Mouse (Mus musculus) MEL (cell line): ENCODE measurements around the gene Fgfr2. TPM values are rescaled to one million over a fixed set of nuclear protein-coding genes. Genes with fewer than 3 reads are reported as not detected.
A peak's percentile ranks its signal among the peaks of the same experiment; 100 is the strongest.

ENCODE experiments used
- DNase-seq: peaks from one replicate; pipeline ENCODE4 v3.0.0; 2011; ENCODE audit warnings: low read depth, low spot score
- H3K27ac ChIP-seq: 2 replicates; pipeline ENCODE4 v1.5.1; 2012; ENCODE audit warnings: low read depth, mild to moderate bottlenecking, control low read depth, low read length, moderate library complexity; ENCODE audit not compliant: control insufficient read depth
- H3K27me3 ChIP-seq, 2 experiments: fragments of 150-350 bp in 1 of 2; sonication (generic) in 1 of 2; 2 replicates each; pipeline ENCODE4 v1.6.1; 2012; ENCODE audit warnings: low read length in 2 of 2, mild to moderate bottlenecking in 2 of 2, improper control_type of control experiment in 1 of 2, moderate library complexity in 1 of 2; ENCODE audit not compliant: insufficient read depth in 2 of 2, control insufficient read depth in 1 of 2
- H3K36me3 ChIP-seq, 2 experiments: 2 replicates each; pipeline ENCODE4 v1.6.1; 2012 to 2014; ENCODE audit warnings: low read length in 2 of 2, improper control_type of control experiment in 1 of 2, inconsistent platforms in 1 of 2, mild to moderate bottlenecking in 1 of 2; ENCODE audit not compliant: insufficient read depth in 2 of 2, control insufficient read depth in 1 of 2
- H3K4me1 ChIP-seq, 2 experiments: fragments of 150-350 bp in 1 of 2; sonication (generic) in 1 of 2; 2 replicates each; pipeline ENCODE4 v1.6.1; 2012; ENCODE audit warnings: low read length in 2 of 2, improper control_type of control experiment in 1 of 2, mild to moderate bottlenecking in 1 of 2; ENCODE audit not compliant: insufficient read depth in 2 of 2, control insufficient read depth in 1 of 2
- H3K4me3 ChIP-seq, 2 experiments: fragments of 150-350 bp in 1 of 2; sonication (generic) in 1 of 2; 2 replicates each; pipeline ENCODE4 v1.5.1; 2012; ENCODE audit warnings: low read depth in 2 of 2, low read length in 2 of 2, mild to moderate bottlenecking in 2 of 2, moderate library complexity in 2 of 2, control low read depth in 1 of 2, improper control_type of control experiment in 1 of 2; ENCODE audit not compliant: control insufficient read depth in 1 of 2, insufficient read depth in 1 of 2
- H3K79me2 ChIP-seq: 2 replicates; pipeline ENCODE4 v1.6.1; 2012; ENCODE audit warnings: mild to moderate bottlenecking, low read length, moderate library complexity; ENCODE audit not compliant: control insufficient read depth, poor library complexity, insufficient read depth
- H3K9ac ChIP-seq: 2 replicates; pipeline ENCODE4 v1.6.1; 2012; ENCODE audit warnings: low read depth, mild to moderate bottlenecking, control low read depth, low read length, moderate library complexity; ENCODE audit not compliant: control insufficient read depth, poor library complexity, severe bottlenecking
- H3K9me3 ChIP-seq: fragments of 150-350 bp; sonication (generic); replicated peaks from 2 replicates; pipeline ENCODE4 v1.6.1; 2012; ENCODE audit warnings: mild to moderate bottlenecking, low read length, improper control_type of control experiment, moderate library complexity; ENCODE audit not compliant: insufficient read depth
- CHD1 ChIP-seq: IDR thresholded peaks from 2 replicates; pipeline ENCODE4 v1.6.1; 2012; ENCODE audit warnings: low read depth, mild to moderate bottlenecking, inconsistent platforms, low read length, improper control_type of control experiment
- CHD2 ChIP-seq: IDR thresholded peaks from 2 replicates; pipeline ENCODE4 v1.6.1; 2011; ENCODE audit warnings: low read length, improper control_type of control experiment
- CTCF ChIP-seq, 3 experiments: IDR thresholded peaks in 2 of 3; conservative IDR thresholded peaks in 1 of 3; 2 replicates each; pipeline ENCODE4 v1.5.1; 2011 to 2012; ENCODE audit warnings: low read length in 3 of 3, low read depth in 2 of 3, mild to moderate bottlenecking in 2 of 3, improper control_type of control experiment in 1 of 3, inconsistent platforms in 1 of 3, mixed read lengths in 1 of 3, moderate library complexity in 1 of 3; ENCODE audit not compliant: control insufficient read depth in 1 of 3, insufficient read depth in 1 of 3, poor library complexity in 1 of 3, severe bottlenecking in 1 of 3
- E2F4 ChIP-seq: IDR thresholded peaks from 2 replicates; pipeline ENCODE4 v1.6.1; 2011; ENCODE audit warnings: low read depth, low read length, improper control_type of control experiment, borderline replicate concordance
- EP300 ChIP-seq, 2 experiments: IDR thresholded peaks; 2 replicates each; pipeline ENCODE4 v1.6.1; 2011; ENCODE audit warnings: improper control_type of control experiment in 2 of 2, low read length in 2 of 2, low read depth in 1 of 2, mild to moderate bottlenecking in 1 of 2
- ETS1 ChIP-seq: IDR thresholded peaks from 2 replicates; pipeline ENCODE4 v1.6.1; 2012; ENCODE audit warnings: low read depth, mild to moderate bottlenecking, inconsistent platforms, low read length, improper control_type of control experiment, moderate library complexity
- GATA1 ChIP-seq: IDR thresholded peaks from 2 replicates; pipeline ENCODE4 v1.6.1; 2011; ENCODE audit warnings: low read depth, low read length, improper control_type of control experiment
- JUND ChIP-seq: IDR thresholded peaks from 2 replicates; pipeline ENCODE4 v1.6.1; 2011; ENCODE audit warnings: low read depth, mild to moderate bottlenecking, improper control_type of control experiment, low read length
- MAX ChIP-seq: IDR thresholded peaks from 2 replicates; pipeline ENCODE4 v1.6.1; 2011; ENCODE audit warnings: low read length, improper control_type of control experiment
- MEF2A ChIP-seq: IDR thresholded peaks from 2 replicates; pipeline ENCODE4 v1.6.1; 2014; ENCODE audit warnings: low read depth, mild to moderate bottlenecking, inconsistent platforms, low read length, improper control_type of control experiment; ENCODE audit not compliant: poor library complexity, insufficient replicate concordance, severe bottlenecking; ENCODE audit errors: extremely low read depth
- MXI1 ChIP-seq: IDR thresholded peaks from 2 replicates; pipeline ENCODE4 v1.6.1; 2011; ENCODE audit warnings: mild to moderate bottlenecking, low read depth, low read length, improper control_type of control experiment
- MYC ChIP-seq: IDR thresholded peaks from 2 replicates; pipeline ENCODE4 v1.6.1; 2011; ENCODE audit warnings: low read depth, mild to moderate bottlenecking, low read length, improper control_type of control experiment, moderate library complexity
- NELFE ChIP-seq: IDR thresholded peaks from 2 replicates; pipeline ENCODE4 v1.6.1; 2011; ENCODE audit warnings: low read depth, low read length, improper control_type of control experiment
- NRF1 ChIP-seq: IDR thresholded peaks from 2 replicates; pipeline ENCODE4 v1.6.1; 2014; ENCODE audit warnings: low read depth, mild to moderate bottlenecking, inconsistent platforms, low read length, improper control_type of control experiment, moderate library complexity; ENCODE audit not compliant: poor library complexity, insufficient read depth, severe bottlenecking
- RAD21 ChIP-seq: IDR thresholded peaks from 2 replicates; pipeline ENCODE4 v1.6.1; 2011; ENCODE audit warnings: mild to moderate bottlenecking, low read depth, low read length, improper control_type of control experiment
- RCOR1 ChIP-seq: IDR thresholded peaks from 2 replicates; pipeline ENCODE4 v1.6.1; 2012; ENCODE audit warnings: low read depth, mild to moderate bottlenecking, inconsistent platforms, low read length, improper control_type of control experiment
- SIN3A ChIP-seq: IDR thresholded peaks from 2 replicates; pipeline ENCODE4 v1.6.1; 2012; ENCODE audit warnings: low read length, improper control_type of control experiment, inconsistent platforms
- TAL1 ChIP-seq: IDR thresholded peaks from 2 replicates; pipeline ENCODE4 v1.6.1; 2012; ENCODE audit warnings: mild to moderate bottlenecking, inconsistent platforms, low read length, moderate library complexity, mixed read lengths
- TCF12 ChIP-seq: IDR thresholded peaks from 2 replicates; pipeline ENCODE4 v1.6.1; 2014; ENCODE audit warnings: low read depth, mild to moderate bottlenecking, inconsistent platforms, low read length, improper control_type of control experiment, moderate library complexity
- USF2 ChIP-seq, 2 experiments: IDR thresholded peaks; 2 replicates each; pipeline ENCODE4 v1.6.1; 2011 to 2012; ENCODE audit warnings: improper control_type of control experiment in 2 of 2, low read length in 2 of 2, borderline replicate concordance in 1 of 2, inconsistent platforms in 1 of 2, low read depth in 1 of 2, mild to moderate bottlenecking in 1 of 2; ENCODE audit not compliant: insufficient read depth in 1 of 2
- ZMIZ1 ChIP-seq: IDR thresholded peaks from 2 replicates; pipeline ENCODE4 v1.6.1; 2012; ENCODE audit warnings: low read depth, mild to moderate bottlenecking, inconsistent platforms, low read length, improper control_type of control experiment, moderate library complexity
- polyA plus RNA-seq, 2 experiments: library from polyadenylated mRNA; stranded (reverse) in 1 of 2; unstranded in 1 of 2; fragments of >175 nt in 1 of 2; fragments of >200 nt in 1 of 2; gene quantifications; 2 replicates each; pipeline versions ENCODE4 v1.2.1 to v1.2.4; 2012; ENCODE audit warnings: low replicate concordance in 2 of 2, low read depth in 1 of 2; ENCODE audit not compliant: insufficient read length in 2 of 2, insufficient read depth in 1 of 2, missing spikeins in 1 of 2
- total RNA-seq: library from RNA; depleted of rRNA; stranded (reverse); fragments of 300-350 nt; gene quantifications from 2 replicates; pipeline ENCODE4 v1.2.3, GENCODE M21; 2012

The Fgfr2 gene
- total and polyA plus RNA-seq, 3 experiments: not detected

DNA sequence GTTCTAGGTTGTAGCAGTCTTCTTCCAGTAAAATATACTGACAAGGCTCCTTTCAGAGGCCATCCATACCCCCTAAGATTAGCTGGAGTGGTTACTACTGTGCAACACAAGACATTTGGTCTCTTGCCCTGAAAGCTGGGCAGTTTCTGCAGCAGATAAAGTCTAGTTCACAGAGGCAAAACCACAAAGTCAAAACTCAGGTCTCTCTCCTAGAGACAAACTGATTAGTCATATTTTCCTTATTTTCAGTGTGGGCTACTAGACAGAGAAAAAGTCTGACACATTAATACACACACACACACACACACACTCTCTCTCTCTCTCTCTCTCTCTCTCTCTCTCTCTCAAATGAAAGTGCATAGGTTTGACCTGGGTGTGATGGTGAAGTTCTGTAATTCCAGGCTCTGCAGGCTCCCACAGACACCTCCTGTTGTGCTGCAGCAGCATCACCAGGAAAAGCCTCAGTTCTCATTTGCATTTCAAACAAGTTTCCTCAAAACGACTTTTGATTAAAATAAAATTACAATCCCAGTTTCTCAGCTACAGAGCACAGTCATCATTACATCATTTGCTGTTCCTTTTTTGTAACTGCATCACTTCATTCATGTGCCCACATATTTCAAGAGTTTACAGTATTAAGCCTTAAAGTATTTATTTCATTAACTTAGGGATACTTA lies 298.7 kb downstream of the Fgfr2 start:
- DNase-seq: peak; percentile 90
- Histone ChIP-seq H3K9ac (no peak overlapping the region), H3K9me3 (no peaks in the 10 kb centered on the region), H3K27ac (peak overlapping the region; percentile 45), H3K4me1 (peaks cover 11 to 16% of the 10 kb centered on the region in 2 experiments), H3K4me3 (no peak overlapping the region), H3K79me2 (no peaks in the 10 kb centered on the region), H3K27me3 (no peaks in the 10 kb centered on the region), H3K36me3 (peaks cover 11 to 24% of the 10 kb centered on the region in 2 experiments)
- TF ChIP-seq CTCF (IDR thresholded peaks at IDR 0.05 in 2 of 3, conservative IDR thresholded peaks at IDR 0.05 in 1 of 3; ENCODE audit: control insufficient read depth in 1 of 3, insufficient read depth in 1 of 3, low read depth in 2 of 3, low read length in 3 of 3, poor library complexity in 1 of 3, severe bottlenecking in 1 of 3): no peak
- peak; percentile 63 for TF ChIP-seq TAL1
- peak; percentile 49 for TF ChIP-seq SIN3A
- TF ChIP-seq GATA1: peak; percentile 74
- TF ChIP-seq EP300 (IDR thresholded peaks at IDR 0.05; ENCODE audit: low read depth in 1 of 2, low read length in 2 of 2): peak; percentile 69 to 76
- TF ChIP-seq CHD1: no peak
- no peak for TF ChIP-seq NRF1
- TF ChIP-seq MAX: no peak
- TF ChIP-seq CHD2: no peak
- peak; percentile 73 for TF ChIP-seq ETS1
- TF ChIP-seq TCF12: peak; percentile 51; the same call in 1 of the 2 replicates
- peak; percentile 89 for TF ChIP-seq JUND
- no peak for TF ChIP-seq USF2 (IDR thresholded peaks at IDR 0.05; ENCODE audit: borderline replicate concordance in 1 of 2, insufficient read depth in 1 of 2, low read depth in 1 of 2, low read length in 2 of 2)
- TF ChIP-seq RCOR1: peak; percentile 70

- no peaks in the 10 kb centered on the region for H3K27me3 ChIP-seq
- DNase-seq: no peak
- peaks cover 11 to 16% of the 10 kb centered on the region in 2 experiments for H3K4me1 ChIP-seq
- no peak overlapping the region for H3K4me3 ChIP-seq
- H3K36me3 ChIP-seq: peaks cover 9 to 22% of the 10 kb centered on the region in 2 experiments
- peak overlapping the region; percentile 31; the same call in 1 of the 2 replicates for H3K27ac ChIP-seq
- TF ChIP-seq NELFE (no peak), MEF2A (no peak), MAX (no peak), TAL1 (no peak), MYC (no peak), ZMIZ1 (no peak), TCF12 (no peak), NRF1 (no peak), EP300 (IDR thresholded peaks at IDR 0.05; ENCODE audit: low read depth in 1 of 2, low read length in 2 of 2) (no peak), JUND (no peak), MXI1 (no peak), E2F4 (no peak), RAD21 (no peak)
- H3K79me2 ChIP-seq: no peaks in the 10 kb centered on the region
- no peaks in the 10 kb centered on the region for H3K9me3 ChIP-seq
- no peak overlapping the region for H3K9ac ChIP-seq
Observed at GRCm38 (mm10) chr7:132823832-132824231, 299.3 kb downstream of the Fgfr2 start.
